Mouse (Mus musculus): ENCODE measurements around the gene Ramp2. TPM values are rescaled to one million over a fixed set of nuclear protein-coding genes. Genes with fewer than 3 reads are reported as not detected.

Gene Ramp2
- polyA plus RNA-seq, 1 experiment from 2014 or later, result 20.3 TPM

DNA sequence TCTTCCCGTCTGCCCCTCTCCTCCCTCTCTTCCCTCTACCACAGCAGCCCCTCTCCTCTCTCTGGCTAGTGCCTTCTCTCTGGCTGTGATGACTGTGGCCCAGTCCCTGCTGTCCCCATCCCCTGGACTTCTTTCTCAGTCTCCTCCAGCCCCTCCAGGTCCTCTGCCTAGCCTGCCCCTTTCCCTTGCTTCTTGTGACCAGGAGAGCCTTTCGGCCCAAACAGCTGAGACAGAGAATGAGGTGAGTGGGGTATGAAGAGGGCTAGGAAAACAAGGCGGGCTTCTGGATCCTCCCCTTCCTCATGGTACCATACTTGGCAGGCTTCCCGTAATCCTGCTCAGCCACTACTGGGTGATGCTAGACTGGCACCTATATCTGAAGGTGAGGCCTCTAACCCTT is 29.5 kb downstream of the Ramp2 start:
- Histone ChIP-seq H3K9me3 (replicated peaks) (no peaks in the 10 kb centered on the region), H3K36me3 (replicated peaks) (peaks cover 16% of the 10 kb centered on the region), H3K4me2 (no peak overlapping the region), H3K4me3 (replicated peaks) (no peak overlapping the region), H3K4me1 (replicated peaks) (peaks cover 42% of the 10 kb centered on the region), H3K27ac (replicated peaks) (no peak overlapping the region), H3K9ac (no peak overlapping the region), H3K27me3 (peaks cover 22% of the 10 kb centered on the region)
- no peak for ATAC-seq (ENCODE audit: insufficient read depth)
- 72% methylated on average over 4 of the region's 4 CpGs for WGBS (ENCODE audit: insufficient replicate concordance)

DNA sequence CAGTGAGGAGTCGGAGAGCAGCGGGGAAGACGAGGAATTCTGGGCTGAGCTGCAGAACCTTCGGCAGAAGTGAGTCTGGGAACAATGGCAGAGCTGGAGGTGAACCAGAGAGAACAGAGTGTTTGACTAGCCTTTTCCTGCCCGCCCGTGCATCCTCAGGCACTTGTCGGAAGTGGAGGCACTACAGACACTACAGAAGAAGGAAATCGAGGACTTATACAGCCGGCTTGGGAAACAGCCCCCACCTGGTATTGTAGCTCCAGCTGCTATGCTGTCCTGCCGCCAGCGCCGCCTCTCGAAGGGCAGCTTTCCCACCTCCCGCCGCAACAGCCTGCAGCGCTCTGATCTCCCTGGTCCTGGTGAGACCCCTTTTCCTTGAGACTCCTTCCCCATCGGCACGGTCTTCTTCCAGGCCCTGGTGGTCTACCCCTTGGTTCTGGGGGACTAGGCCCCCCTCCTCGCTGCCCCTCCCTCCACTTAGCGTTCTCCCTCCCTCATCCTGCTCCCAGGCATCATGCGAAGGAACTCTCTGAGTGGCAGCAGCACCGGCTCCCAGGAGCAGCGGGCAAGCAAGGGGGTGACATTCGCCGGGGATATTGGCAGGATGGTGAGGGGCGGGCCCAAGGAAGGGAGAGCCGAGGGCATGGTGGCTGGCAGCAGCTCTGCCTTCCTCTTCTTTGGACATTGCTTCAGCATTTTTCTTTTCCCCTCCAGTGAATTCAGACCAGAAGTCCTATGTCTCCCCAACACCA is 30.7 kb downstream of the Ramp2 start:
- Histone ChIP-seq H3K27me3 (0 out of 2 replicates have a peak, but pooled peaks cover 12% of the 10 kb centered on the region), H3K27ac (replicated peaks) (no peak overlapping the region), H3K9me3 (replicated peaks) (no peaks in the 10 kb centered on the region), H3K4me3 (replicated peaks) (no peak overlapping the region), H3K4me2 (peak overlapping the region; percentile 83; the same call in 1 of the 2 replicates), H3K4me1 (replicated peaks) (peaks cover 38% of the 10 kb centered on the region), H3K36me3 (replicated peaks) (peaks cover 16% of the 10 kb centered on the region), H3K9ac (no peak overlapping the region)
- ATAC-seq (ENCODE audit: insufficient read depth), result no peak
- 67% methylated on average over 27 of the region's 27 CpGs for WGBS (ENCODE audit: insufficient replicate concordance)

DNA sequence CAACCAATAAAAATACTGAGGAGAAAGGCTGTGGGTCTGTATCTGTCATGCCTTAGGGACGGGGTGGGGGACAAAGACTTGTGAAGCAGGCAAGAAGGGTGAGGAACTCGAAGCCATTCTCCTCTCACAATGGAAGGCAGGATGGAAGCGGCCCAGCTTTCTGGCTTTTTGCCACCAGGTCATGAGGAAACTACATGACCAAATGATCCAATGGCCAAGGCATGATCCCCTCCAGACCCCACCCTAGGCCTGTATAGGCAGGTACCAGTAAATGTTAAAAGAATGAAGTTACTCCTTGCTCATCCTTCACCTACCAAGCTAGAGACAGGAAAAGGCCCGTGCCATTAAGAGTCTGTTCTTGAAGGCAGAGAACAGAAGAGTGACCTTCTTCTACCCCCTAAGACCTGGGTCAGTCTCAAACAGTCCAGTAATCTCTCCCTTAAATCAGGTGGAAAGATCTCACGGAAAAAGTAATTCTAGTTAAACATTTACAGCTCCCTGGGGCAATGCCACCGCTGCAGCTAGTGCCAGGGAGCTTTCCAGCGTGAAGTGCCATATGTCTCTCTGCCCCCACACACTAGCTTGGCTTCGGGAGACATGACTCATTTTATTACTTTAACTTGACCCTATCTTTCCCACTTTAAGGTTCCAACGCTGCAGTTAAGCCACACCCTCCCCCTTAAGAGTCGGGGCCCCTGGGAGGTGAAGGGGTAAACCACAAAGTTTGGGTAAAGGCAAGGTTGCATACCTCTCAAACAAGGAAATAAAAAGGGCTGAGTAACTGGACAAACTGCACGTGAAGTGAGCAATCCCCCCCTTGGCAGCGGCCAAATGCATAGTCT is 31.8 kb downstream of the Ramp2 start:
- Histone ChIP-seq H3K27me3 (0 out of 2 replicates have a peak, but pooled peaks cover 4% of the 10 kb centered on the region), H3K36me3 (replicated peaks) (peaks cover 16% of the 10 kb centered on the region), H3K9me3 (replicated peaks) (no peaks in the 10 kb centered on the region), H3K9ac (peak overlapping the region; percentile 70), H3K4me1 (replicated peaks) (peaks cover 38% of the 10 kb centered on the region), H3K27ac (replicated peaks) (peak overlapping the region; percentile 69), H3K4me2 (peak overlapping the region; percentile 83), H3K4me3 (replicated peaks) (peak overlapping the region; percentile 72)
- ATAC-seq (ENCODE audit: insufficient read depth), result no peak
- WGBS (ENCODE audit: insufficient replicate concordance), result 40% methylated on average over 12 of the region's 12 CpGs

DNA sequence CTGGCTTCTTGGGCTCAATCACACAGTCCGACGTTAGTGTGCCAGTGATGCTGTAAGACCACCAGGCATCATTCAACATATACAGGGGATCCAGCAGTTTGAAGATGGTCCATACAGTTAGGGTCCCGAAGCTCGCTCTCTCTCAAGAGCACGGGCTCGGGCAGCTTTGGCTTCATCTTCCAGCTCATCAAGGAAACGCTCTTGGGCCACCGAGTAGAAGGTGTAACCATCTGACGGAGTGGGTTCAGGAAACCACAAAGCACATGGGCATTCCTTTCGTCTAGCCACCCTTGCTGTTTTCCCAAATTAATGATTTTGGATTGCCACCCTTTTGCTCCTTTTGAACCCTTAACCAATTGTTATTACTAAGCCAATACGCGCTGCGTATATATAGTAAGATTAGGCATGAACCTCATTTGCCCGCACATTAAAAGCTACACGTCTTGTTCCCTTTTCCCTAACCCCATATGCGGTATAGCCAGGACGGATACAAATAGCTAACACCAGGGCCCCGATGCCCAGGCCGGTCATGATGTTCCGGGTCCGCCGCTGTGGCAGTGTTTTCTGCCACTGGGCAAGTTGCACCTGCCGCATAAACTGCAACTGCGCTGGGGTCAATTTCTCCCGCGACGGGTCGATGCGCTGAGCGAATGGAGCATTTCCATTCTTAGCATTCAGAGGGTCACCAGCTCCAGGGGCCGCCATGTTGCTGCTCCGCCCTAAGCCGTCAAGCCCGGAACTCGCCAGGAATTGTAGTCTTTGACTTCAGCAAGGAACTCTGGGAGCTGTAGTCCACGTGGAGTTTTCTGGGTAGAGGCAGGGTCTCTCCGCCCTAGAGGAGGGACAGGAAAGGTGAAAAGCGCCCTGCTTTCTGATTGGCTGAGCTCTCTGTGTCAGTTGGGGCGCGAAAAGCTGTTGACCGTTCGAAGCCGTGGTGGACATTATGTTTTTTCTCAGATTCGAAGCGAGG is 32.7 kb downstream of the Ramp2 start, which contains the start of the genes Cntd1 and Coa3:
Gene Cntd1, plus strand, starts transcription at position 790 of the 970 bp plus-strand sequence.
Gene Coa3, minus strand, starts transcription at position 892 of the 970 bp plus-strand sequence.
- 2% methylated on average over 45 of the region's 45 CpGs for WGBS (ENCODE audit: insufficient replicate concordance)
- Histone ChIP-seq H3K4me2 (peak within 1 kb of the TSS; percentile 83), H3K27me3 (0 out of 2 replicates have a peak, but pooled peaks cover 4% of the 10 kb centered on the region), H3K36me3 (replicated peaks) (peaks cover 16% of the 10 kb centered on the region), H3K27ac (replicated peaks) (peak within 1 kb of the TSS; percentile 69), H3K4me3 (replicated peaks) (peak within 1 kb of the TSS; percentile 72), H3K9ac (peak within 1 kb of the TSS; percentile 70), H3K9me3 (replicated peaks) (no peaks in the 10 kb centered on the region), H3K4me1 (replicated peaks) (peaks cover 38% of the 10 kb centered on the region)
- ATAC-seq (ENCODE audit: insufficient read depth), result peak; percentile 89

DNA sequence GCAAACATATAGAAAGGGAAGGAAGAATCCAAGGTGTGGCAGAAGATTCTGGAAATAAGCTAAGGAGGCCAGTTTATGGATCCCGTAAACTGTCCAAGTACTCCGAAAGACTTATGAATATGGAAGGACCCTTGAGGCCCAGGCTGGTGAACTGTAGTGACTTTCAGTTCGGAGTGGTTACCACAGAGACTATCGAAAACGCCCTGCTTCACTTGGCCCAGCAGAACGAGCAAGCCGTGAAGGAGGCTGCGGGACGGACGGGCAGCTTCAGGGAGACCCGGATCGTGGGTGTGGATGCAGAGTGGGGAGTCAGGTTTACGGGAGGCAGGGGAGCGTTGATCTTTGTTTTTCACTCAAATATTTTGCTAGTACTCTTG is 33.4 kb downstream of the Ramp2 start:
- peaks cover 38% of the 10 kb centered on the region for H3K4me1 ChIP-seq (replicated peaks)
- ATAC-seq (ENCODE audit: insufficient read depth), result peak; percentile 46
- H3K27me3 ChIP-seq, result 0 out of 2 replicates have a peak, but pooled peaks cover 4% of the 10 kb centered on the region
- peak overlapping the region; percentile 70 for H3K9ac ChIP-seq
- H3K27ac ChIP-seq (replicated peaks), result peak overlapping the region; percentile 69
- peak overlapping the region; percentile 83 for H3K4me2 ChIP-seq
- 58% methylated on average over 14 of the region's 14 CpGs for WGBS (ENCODE audit: insufficient replicate concordance)
- no peaks in the 10 kb centered on the region for H3K9me3 ChIP-seq (replicated peaks)
- H3K36me3 ChIP-seq (replicated peaks), result peaks cover 16% of the 10 kb centered on the region
- H3K4me3 ChIP-seq (replicated peaks), result peak overlapping the region; percentile 72

DNA sequence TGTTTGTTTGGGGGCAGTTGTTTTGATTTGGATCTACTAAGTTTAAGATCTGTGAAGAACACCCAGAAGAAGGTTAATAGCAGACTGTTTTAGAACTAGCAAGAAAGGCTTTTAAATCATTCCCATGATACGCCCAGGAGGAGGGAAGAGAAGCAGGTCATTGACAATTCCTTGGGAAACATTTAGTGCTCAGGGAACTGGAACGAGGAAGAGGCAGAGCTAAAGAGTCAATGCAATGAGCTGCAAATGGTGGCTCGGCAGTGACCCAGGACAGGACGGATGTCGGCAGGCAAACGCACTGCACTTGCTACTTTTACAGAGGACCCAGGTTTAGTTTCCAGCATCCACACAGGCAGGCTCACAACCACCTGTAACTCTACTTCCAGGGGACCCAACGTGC is 35.0 kb downstream of the Ramp2 start:
- Histone ChIP-seq H3K36me3 (replicated peaks) (peaks cover 31% of the 10 kb centered on the region), H3K27ac (replicated peaks) (no peak overlapping the region), H3K4me2 (no peak overlapping the region), H3K9me3 (replicated peaks) (no peaks in the 10 kb centered on the region), H3K27me3 (0 out of 2 replicates have a peak, but pooled peaks cover 4% of the 10 kb centered on the region), H3K4me3 (replicated peaks) (no peak overlapping the region), H3K9ac (no peak overlapping the region), H3K4me1 (replicated peaks) (peaks cover 37% of the 10 kb centered on the region)
- 62% methylated on average over 7 of the region's 7 CpGs for WGBS (ENCODE audit: insufficient replicate concordance)
- no peak for ATAC-seq (ENCODE audit: insufficient read depth)

DNA sequence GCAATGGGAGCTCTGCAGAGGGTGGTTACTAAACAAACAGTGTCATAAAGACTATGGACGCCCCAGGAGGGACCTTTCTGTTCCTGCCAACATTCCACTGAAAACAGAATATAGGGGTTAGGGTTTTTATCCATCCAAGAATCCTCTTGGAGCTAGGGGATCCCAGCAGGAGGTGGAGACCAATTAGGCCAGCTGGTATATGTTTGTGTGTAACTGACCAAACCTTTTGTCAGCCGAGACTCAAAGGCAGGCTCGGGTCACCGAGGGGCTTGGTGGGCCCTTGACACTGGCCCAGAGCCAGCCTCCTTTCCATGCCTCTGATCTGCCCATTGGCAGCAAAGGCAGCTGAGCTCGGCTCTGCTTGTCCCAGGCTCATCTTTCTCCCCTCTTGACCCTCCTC is 37.1 kb downstream of the Ramp2 start:
- WGBS (ENCODE audit: insufficient replicate concordance), result 52% methylated on average over 5 of the region's 5 CpGs
- ATAC-seq (ENCODE audit: insufficient read depth), result no peak
- Histone ChIP-seq H3K9ac (no peak overlapping the region), H3K4me3 (replicated peaks) (no peak overlapping the region), H3K9me3 (replicated peaks) (no peaks in the 10 kb centered on the region), H3K4me2 (no peak overlapping the region), H3K27ac (replicated peaks) (no peak overlapping the region), H3K27me3 (0 out of 2 replicates have a peak, but pooled peaks cover 4% of the 10 kb centered on the region), H3K36me3 (replicated peaks) (peaks cover 31% of the 10 kb centered on the region), H3K4me1 (replicated peaks) (peaks cover 17% of the 10 kb centered on the region)

DNA sequence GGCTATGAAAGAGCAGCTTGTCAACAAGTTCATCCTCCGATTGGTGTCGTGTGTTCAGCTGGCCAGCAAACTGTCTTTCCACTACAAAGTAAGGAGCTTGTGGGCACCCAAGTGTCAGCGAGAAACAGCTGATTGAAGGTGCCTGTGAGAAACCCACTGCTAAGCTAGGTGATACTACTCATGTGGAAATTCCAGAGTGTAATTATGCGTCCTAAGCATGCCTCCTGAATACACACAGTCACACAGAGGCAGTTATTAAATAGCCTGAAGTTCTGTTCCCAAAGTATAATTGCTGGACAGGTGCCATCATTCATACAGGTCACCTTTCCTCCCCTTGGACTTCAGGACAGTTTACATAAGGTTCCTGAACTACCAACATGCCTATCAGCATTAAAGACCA is 38.0 kb downstream of the Ramp2 start:
- no peaks in the 10 kb centered on the region for H3K9me3 ChIP-seq (replicated peaks)
- WGBS (ENCODE audit: insufficient replicate concordance), result 68% methylated on average over 4 of the region's 4 CpGs
- no peak overlapping the region for H3K9ac ChIP-seq
- H3K27me3 ChIP-seq, result 0 out of 2 replicates have a peak, but pooled peaks cover 4% of the 10 kb centered on the region
- ATAC-seq (ENCODE audit: insufficient read depth), result no peak
- H3K4me1 ChIP-seq (replicated peaks), result peaks cover 10% of the 10 kb centered on the region
- H3K36me3 ChIP-seq (replicated peaks), result peaks cover 41% of the 10 kb centered on the region
- H3K4me3 ChIP-seq (replicated peaks), result no peak overlapping the region
- H3K4me2 ChIP-seq, result no peak overlapping the region
- H3K27ac ChIP-seq (replicated peaks), result no peak overlapping the region

DNA sequence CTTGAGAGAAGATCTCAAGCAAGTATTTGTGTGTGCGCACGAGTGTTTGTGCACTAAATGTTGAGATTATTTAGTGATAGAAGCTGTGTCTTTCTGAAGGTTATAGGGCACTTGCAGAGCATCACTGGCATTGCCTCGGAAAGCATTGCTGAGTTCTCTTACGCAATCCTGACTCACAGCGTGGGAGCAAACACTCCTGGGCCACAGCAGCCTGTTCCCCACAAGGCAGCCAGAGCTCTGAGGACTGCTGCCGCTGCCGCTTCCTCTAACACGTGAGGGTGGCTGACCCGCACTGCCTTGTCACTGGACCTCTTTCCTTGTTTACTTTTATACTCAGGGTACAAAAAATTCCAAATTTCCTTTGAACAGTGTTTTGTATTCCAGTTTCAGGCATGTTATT is 41.5 kb downstream of the Ramp2 start:
- H3K4me3 ChIP-seq (replicated peaks), result no peak overlapping the region
- no peaks in the 10 kb centered on the region for H3K27me3 ChIP-seq
- peaks cover 76% of the 10 kb centered on the region for H3K36me3 ChIP-seq (replicated peaks)
- H3K4me1 ChIP-seq (replicated peaks), result no peaks in the 10 kb centered on the region; the same call in 1 of the 2 replicates
- H3K9ac ChIP-seq, result no peak overlapping the region
- WGBS (ENCODE audit: insufficient replicate concordance), result 66% methylated on average over 9 of the region's 9 CpGs
- H3K9me3 ChIP-seq (replicated peaks), result no peaks in the 10 kb centered on the region
- no peak for ATAC-seq (ENCODE audit: insufficient read depth)
- H3K4me2 ChIP-seq, result no peak overlapping the region
- H3K27ac ChIP-seq (replicated peaks), result no peak overlapping the region

DNA sequence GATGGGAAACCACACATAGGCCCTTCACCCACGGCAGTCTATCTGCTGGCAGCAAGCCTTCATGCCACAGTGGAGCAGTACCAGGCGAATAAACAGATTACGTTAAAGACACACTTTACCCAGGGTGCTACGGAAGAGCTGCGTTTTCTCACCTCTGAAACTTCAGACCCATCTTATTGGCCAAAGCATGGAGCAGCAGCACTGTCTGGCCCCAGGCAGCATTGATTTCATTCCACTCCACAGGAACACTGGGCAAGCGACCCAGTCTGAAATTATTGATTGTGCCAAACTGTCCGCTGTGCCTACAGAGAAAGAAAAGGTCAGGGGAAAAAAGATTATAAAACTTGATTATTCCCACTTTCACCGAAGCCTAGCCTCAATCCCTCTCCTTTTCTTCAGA is 45.4 kb downstream of the Ramp2 start:
- Histone ChIP-seq H3K4me1 (replicated peaks) (no peaks in the 10 kb centered on the region; the same call in 1 of the 2 replicates), H3K36me3 (replicated peaks) (peaks cover 97% of the 10 kb centered on the region), H3K4me3 (replicated peaks) (no peak overlapping the region), H3K27ac (replicated peaks) (no peak overlapping the region), H3K27me3 (no peaks in the 10 kb centered on the region), H3K9me3 (replicated peaks) (no peaks in the 10 kb centered on the region), H3K9ac (no peak overlapping the region), H3K4me2 (no peak overlapping the region)
- no peak for ATAC-seq (ENCODE audit: insufficient read depth)
- WGBS (ENCODE audit: insufficient replicate concordance), result 90% methylated on average over 8 of the region's 8 CpGs
